Mouse (Mus musculus) left cerebral cortex, postnatal 4 days (tissue): Measurements from ENCODE around the gene Clhc1. TPM values are rescaled to one million over a fixed set of nuclear protein-coding genes. Genes with fewer than 3 reads are reported as not detected.

Experiments used
- total RNA-seq, 2 experiments: library from RNA; stranded (reverse); gene quantifications; 2 replicates each; pipeline ENCODE4 v1.2.3; 2021

Clhc1 gene
- total RNA-seq, 2 experiments from 2014 or later: 0.32 TPM; not detected in 1

Other genes starting within 250 kb of the Clhc1 start
- 100 to 1,000 TPM; 128 to 132 TPM for gene Ccdc88a, start 174.3 kb upstream of the Clhc1 start, total RNA-seq
- gene Prorsd1, start 32.9 kb upstream of the Clhc1 start, total RNA-seq: 1 to 10 TPM; 3.3 to 3.8 TPM
- gene Mtif2, start 21.5 kb upstream of the Clhc1 start, total RNA-seq: 10 to 100 TPM; 33.2 to 40.3 TPM
- gene Rps27a, start 159 bp downstream of the Clhc1 start, total RNA-seq: 100 to 1,000 TPM; 652 to 712 TPM
- 100 to 1,000 TPM; 607 to 620 TPM for gene Rtn4, start 145.0 kb downstream of the Clhc1 start, total RNA-seq